Mouse (Mus musculus): ENCODE data around the gene Fam198a.

DNA sequence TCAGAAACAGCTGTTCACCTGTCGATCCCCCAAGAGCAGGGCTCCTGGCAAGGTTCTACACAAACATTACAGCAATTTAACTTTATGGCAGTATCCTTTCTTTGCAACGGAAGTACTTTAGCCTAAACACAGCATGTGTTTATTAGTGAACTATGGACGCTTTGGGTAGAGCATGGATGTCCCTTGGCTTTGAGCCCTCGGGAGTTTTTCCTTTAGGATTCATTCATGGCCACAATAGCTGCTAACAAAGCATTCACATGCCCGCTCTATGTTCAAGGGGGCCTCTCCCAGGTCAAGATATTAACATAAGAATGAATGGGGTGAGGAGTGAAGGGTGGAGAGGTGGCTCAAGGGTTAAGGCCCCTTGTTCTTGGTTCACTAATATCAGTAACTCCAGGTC, 38.7 kb downstream of the Fam198a start:
- TF ChIP-seq USF1 (IDR thresholded peaks at IDR 0.05; ENCODE audit: low read depth, low read length) (no peak), POLR2A (IDR thresholded peaks at IDR 0.05; ENCODE audit: control insufficient read depth in 1 of 2, insufficient read depth in 1 of 2, low read depth in 1 of 2, low read length in 2 of 2, poor library complexity in 1 of 2) (no peak), HCFC1 (IDR thresholded peaks at IDR 0.05; ENCODE audit: low read depth, low read length) (no peak), ELF1 (IDR thresholded peaks at IDR 0.05; ENCODE audit: low read depth, low read length) (no peak), NELFE (IDR thresholded peaks at IDR 0.05; ENCODE audit: low read depth, low read length) (no peak), ZC3H11A (IDR thresholded peaks at IDR 0.05; ENCODE audit: low read depth, low read length) (no peak), CTCF (IDR thresholded peaks at IDR 0.05 in 2 of 3, conservative IDR thresholded peaks at IDR 0.05 in 1 of 3; ENCODE audit: control insufficient read depth in 1 of 3, insufficient read depth in 1 of 3, low read depth in 2 of 3, low read length in 3 of 3, poor library complexity in 1 of 3, severe bottlenecking in 1 of 3) (no peak), SMC3 (IDR thresholded peaks at IDR 0.05; ENCODE audit: low read depth, low read length) (no peak), RCOR1 (IDR thresholded peaks at IDR 0.05; ENCODE audit: low read depth, low read length) (no peak), ZKSCAN1 (IDR thresholded peaks at IDR 0.05; ENCODE audit: low read depth, low read length) (no peak), GATA1 (IDR thresholded peaks at IDR 0.05; ENCODE audit: low read depth, low read length) (no peak), MAZ (IDR thresholded peaks at IDR 0.05; ENCODE audit: low read depth, low read length) (no peak), UBTF (IDR thresholded peaks at IDR 0.05; ENCODE audit: borderline replicate concordance, insufficient read depth, low read depth, low read length) (no peak), E2F4 (IDR thresholded peaks at IDR 0.05; ENCODE audit: borderline replicate concordance, low read depth, low read length) (no peak)

Data from MEL (cell line).